Mouse (Mus musculus) layer of hippocampus, postnatal 36 days (tissue): Measurements from ENCODE around the gene Loxl3. TPM values are rescaled to one million over a fixed set of nuclear protein-coding genes. Genes with fewer than 3 reads are reported as not detected.

Experiments
- DNase-seq, 2 experiments: peaks; one replicate each; pipeline ENCODE4 v3.0.0; 2022
- total RNA-seq, 2 experiments: library from RNA; stranded (reverse); gene quantifications; 2 replicates each; pipeline ENCODE4 v1.2.3; 2021

The Loxl3 gene
- total RNA-seq, 2 experiments from 2014 or later: 4.1 to 5.4 TPM

- DNase-seq: peak; percentile 97
Observed at GRCm38 (mm10) chr6:83054074-83054851, 20.3 kb downstream of the Loxl3 start, which contains the start of gene Aup1. Aup1 (plus strand) TSS chr6:83054521.

- DNase-seq: no peak
Observed at GRCm38 (mm10) chr6:83054871-83055431, 21.0 kb downstream of the Loxl3 start, which contains the start of gene Htra2. Htra2 (minus strand) TSS chr6:83055273.

GRCm38 (mm10) chr6:83057790-83058189 lies 23.8 kb downstream of the Loxl3 start, which contains the start of gene Dqx1:
Dqx1 (plus strand) TSS chr6:83057844.
- DNase-seq: no peak

GRCm38 (mm10) chr6:83058725-83059124 lies 24.8 kb downstream of the Loxl3 start:
- DNase-seq: no peak

GRCm38 (mm10) chr6:83065995-83066394 lies 32.0 kb downstream of the Loxl3 start:
- no peak for DNase-seq

- no peak for DNase-seq
Observed at GRCm38 (mm10) chr6:83066441-83066840, 32.5 kb downstream of the Loxl3 start.

- DNase-seq: no peak
Observed at GRCm38 (mm10) chr6:83068221-83068620, 34.2 kb downstream of the Loxl3 start.

- no peak for DNase-seq
Observed at GRCm38 (mm10) chr6:83068706-83069487, 34.9 kb downstream of the Loxl3 start.

- DNase-seq: no peak
Observed at GRCm38 (mm10) chr6:83069488-83070246, 35.7 kb downstream of the Loxl3 start.

- no peak for DNase-seq
Observed at GRCm38 (mm10) chr6:83070247-83070310, 36.1 kb downstream of the Loxl3 start, which contains the start of gene Tlx2. Tlx2 (minus strand) TSS chr6:83070293.

GRCm38 (mm10) chr6:83070311-83071219 lies 36.6 kb downstream of the Loxl3 start:
- DNase-seq: peak in 1 of 2 experiments; percentile 45

GRCm38 (mm10) chr6:83071220-83071619 lies 37.2 kb downstream of the Loxl3 start:
- no peak for DNase-seq

GRCm38 (mm10) chr6:83074979-83075378 lies 41.0 kb downstream of the Loxl3 start:
- DNase-seq: no peak

GRCm38 (mm10) chr6:83077630-83078323 lies 43.8 kb downstream of the Loxl3 start, which contains the start of gene Pcgf1:
Pcgf1 (plus strand) TSS chr6:83077869.
- DNase-seq: peak; percentile 59 to 64

- peak; percentile 99 to 100 for DNase-seq
Observed at GRCm38 (mm10) chr6:83078324-83078858, 44.4 kb downstream of the Loxl3 start.

GRCm38 (mm10) chr6:83080210-83080609 lies 46.2 kb downstream of the Loxl3 start:
- DNase-seq: no peak

GRCm38 (mm10) chr6:83083497-83083896 lies 49.5 kb downstream of the Loxl3 start:
- no peak for DNase-seq

- DNase-seq: no peak
Observed at GRCm38 (mm10) chr6:83084477-83084876, 50.5 kb downstream of the Loxl3 start.

- no peak for DNase-seq
Observed at GRCm38 (mm10) chr6:83086121-83087035, 52.4 kb downstream of the Loxl3 start, which contains the start of gene Lbx2. Lbx2 (plus strand) TSS chr6:83086367.
